Mouse (Mus musculus) testis, adult 2 months (tissue): ENCODE results near the gene Spin4. TPM values are rescaled to one million over a fixed set of nuclear protein-coding genes. Genes with fewer than 3 reads are reported as not detected.

ENCODE experiments used
- H3K27ac ChIP-seq: fragments of 200-500 bp; 2 replicates; pipeline ENCODE4 v1.5.1; 2012; ENCODE audit warnings: low read depth, low read length; ENCODE audit not compliant: control insufficient read depth, insufficient read depth
- H3K27me3 ChIP-seq: fragments of 200-500 bp; 2 replicates; pipeline ENCODE4 v1.6.1; 2012; ENCODE audit warnings: mild to moderate bottlenecking, low read length, moderate library complexity; ENCODE audit not compliant: control insufficient read depth, insufficient read depth
- H3K36me3 ChIP-seq: fragments of 200-500 bp; 2 replicates; pipeline ENCODE4 v1.6.1; 2012; ENCODE audit warnings: mild to moderate bottlenecking, low read length; ENCODE audit not compliant: control insufficient read depth, insufficient read depth
- H3K4me1 ChIP-seq: fragments of 200-500 bp; 2 replicates; pipeline ENCODE4 v1.6.1; 2012; ENCODE audit warnings: low read length; ENCODE audit not compliant: control insufficient read depth, insufficient read depth
- H3K4me3 ChIP-seq: fragments of 200-500 bp; 2 replicates; pipeline ENCODE4 v1.5.1; 2012; ENCODE audit warnings: low read depth, mild to moderate bottlenecking, low read length, moderate library complexity, mixed read lengths; ENCODE audit not compliant: control insufficient read depth
- CTCF ChIP-seq: fragments of 200-500 bp; IDR thresholded peaks from 2 replicates; pipeline ENCODE4 v1.5.1; 2012; ENCODE audit warnings: low read depth, mild to moderate bottlenecking, inconsistent platforms, low read length, moderate library complexity; ENCODE audit not compliant: control insufficient read depth, insufficient read depth, insufficient replicate concordance
- POLR2A ChIP-seq: fragments of 200-500 bp; IDR thresholded peaks from 2 replicates; pipeline ENCODE4 v1.6.1; 2012; ENCODE audit warnings: low read depth, mild to moderate bottlenecking, inconsistent platforms, low read length, moderate library complexity; ENCODE audit not compliant: control insufficient read depth
- polyA plus RNA-seq: library from polyadenylated mRNA; depleted of rRNA; stranded (reverse); fragments of >200 nt; gene quantifications from 2 replicates; pipeline ENCODE4 v1.2.3, GENCODE M21; 2012; rRNA removed

Spin4 gene
- polyA plus RNA-seq, 1 experiment = 0.07 TPM

DNA sequence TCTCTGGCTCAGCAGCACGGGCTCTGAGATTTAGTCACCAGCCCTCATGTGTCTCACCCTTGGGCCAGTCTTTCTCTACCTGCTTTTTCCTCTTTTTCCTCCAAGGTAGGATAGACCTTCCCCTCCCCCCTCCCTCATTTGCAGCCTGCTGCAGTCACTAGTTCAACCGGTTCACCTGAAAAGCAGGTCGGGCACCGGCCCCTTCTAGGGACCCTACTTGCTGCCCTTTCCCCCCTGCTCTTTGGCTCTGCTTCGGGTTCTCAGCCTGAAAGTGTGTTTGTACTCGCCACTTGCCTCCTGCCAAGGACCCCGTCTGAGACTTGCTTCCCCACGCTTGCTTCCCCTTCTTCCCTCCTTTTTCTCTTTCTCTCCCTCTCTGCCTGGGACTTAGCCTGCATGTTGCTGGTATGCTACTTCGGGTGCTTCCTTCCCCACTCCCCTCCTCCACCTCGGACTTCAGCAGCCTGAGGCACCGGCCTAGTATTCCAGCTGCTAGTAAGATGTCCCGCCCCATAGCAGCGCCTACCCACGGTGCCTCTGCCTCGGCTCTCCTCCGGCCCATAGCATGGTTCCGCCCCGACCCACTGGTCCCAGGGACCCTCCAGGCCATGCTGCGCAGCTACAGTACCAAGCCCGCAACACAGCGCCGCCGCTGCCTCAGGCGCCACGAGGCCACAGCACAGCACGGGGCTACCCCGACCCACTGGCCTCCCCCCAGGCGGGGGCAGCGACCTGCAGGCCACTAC lies 36.2 kb downstream of the Spin4 start:
- TF ChIP-seq POLR2A = no peak
- TF ChIP-seq CTCF = no peak
- Histone ChIP-seq H3K4me3 (peak overlapping the region; percentile 78), H3K27me3 (no peaks in the 10 kb centered on the region), H3K4me1 (peaks cover 6% of the 10 kb centered on the region), H3K27ac (peak overlapping the region; percentile 65; the same call in 1 of the 2 replicates), H3K36me3 (no peaks in the 10 kb centered on the region)

Other genes with a start within 250 kb of the Spin4 start
- gene Arhgef9, start 170.2 kb upstream of the Spin4 start, polyA plus RNA-seq = 0.32 and 1.0 TPM in 2 replicates